Mouse (Mus musculus) hindlimb bud, embryonic 11.5 days (tissue): ENCODE measurements at regions not wholly inside any gene's neighbourhood (a gene's known extent, or its start where the extent isn't known, plus 50 kb on each side); places are given as distances from the start of the nearest gene placed in this dataset.

Experiments
- DNase-seq: peaks from one replicate; pipeline ENCODE4 v3.0.0-alpha.2; 2012; ENCODE audit warnings: low read depth, low spot score; ENCODE audit errors: extremely low spot score

DNA sequence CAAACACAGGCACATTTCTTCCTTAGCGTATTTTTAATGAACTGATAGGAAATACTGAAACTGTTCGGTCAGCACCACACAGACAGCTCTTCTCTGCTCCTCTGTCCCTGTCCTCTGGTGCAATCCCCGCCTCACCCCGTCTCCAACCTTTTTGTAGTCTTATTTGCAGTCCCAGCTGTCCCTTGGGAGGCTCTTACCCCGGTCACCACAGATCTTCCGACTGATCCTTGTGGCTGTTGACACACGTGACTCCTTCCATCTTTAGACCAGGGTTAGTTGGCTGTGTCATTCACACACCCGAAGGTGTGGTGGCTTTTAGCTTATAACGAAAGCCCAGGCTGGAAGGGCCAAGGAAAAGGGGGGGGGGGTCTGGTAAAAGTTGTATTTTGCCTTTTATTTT lies 56.4 kb downstream of the Cyp26a1 start:
- no peak for DNase-seq

DNA sequence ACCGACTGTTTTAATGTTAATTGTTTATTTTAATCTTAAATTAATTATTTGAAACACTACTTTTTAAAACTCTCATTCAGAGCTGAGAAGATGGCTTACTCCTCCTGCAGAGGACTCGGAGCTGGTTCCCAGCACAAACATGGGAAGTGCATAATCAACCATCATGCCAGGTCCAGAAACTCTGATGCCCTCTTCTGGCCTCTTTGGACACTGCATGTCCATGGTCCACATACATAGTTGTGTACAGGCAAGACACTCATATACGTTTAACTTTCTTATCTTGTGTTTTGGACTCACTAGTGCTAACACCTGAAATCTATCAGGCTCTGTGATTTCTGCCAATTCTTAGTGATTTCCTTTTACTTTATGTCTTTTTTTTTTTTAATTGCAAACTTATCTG lies 57.8 kb downstream of the Cyp26a1 start:
- DNase-seq, result no peak

DNA sequence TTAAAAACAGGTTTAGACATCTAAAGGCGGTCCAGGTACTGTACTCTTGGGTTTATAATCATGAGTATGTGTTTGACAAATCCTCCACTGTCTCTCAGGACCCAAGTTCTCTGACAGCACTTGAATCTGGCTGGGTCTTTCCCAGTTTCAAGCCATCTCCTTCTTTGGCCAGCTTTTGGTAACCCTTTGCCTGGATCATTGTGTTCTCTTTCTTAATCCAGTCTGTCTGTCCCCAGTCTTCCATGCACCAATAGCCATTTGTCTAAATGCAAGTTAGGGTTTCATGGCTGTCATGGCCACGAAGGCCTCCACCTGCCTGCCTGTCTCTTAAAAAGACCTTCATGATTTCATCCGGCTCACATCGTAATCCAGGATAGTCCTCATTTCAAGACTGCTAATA lies 71.8 kb downstream of the Cyp26a1 start:
- DNase-seq, result no peak

DNA sequence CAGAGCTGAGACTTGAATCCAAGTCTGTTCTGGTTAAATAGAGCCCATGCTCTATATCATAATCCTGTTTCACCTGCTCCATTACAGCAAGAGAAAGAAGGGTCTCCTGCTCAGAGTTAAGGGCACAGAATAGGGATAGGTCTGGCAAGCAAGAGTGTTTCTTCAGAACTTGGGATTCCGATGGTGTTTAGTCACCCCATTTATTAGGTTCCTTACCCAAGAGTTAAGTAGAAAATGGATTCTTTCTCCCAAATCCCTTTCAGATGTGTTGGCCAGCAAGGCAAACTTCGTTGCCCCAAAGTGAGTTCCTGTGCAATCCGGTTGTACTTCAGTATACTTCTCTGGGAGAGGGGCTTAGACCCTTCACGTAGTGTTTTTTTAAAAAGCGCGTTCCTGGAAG lies 74.4 kb downstream of the Cyp26a1 start:
- DNase-seq, result no peak

DNA sequence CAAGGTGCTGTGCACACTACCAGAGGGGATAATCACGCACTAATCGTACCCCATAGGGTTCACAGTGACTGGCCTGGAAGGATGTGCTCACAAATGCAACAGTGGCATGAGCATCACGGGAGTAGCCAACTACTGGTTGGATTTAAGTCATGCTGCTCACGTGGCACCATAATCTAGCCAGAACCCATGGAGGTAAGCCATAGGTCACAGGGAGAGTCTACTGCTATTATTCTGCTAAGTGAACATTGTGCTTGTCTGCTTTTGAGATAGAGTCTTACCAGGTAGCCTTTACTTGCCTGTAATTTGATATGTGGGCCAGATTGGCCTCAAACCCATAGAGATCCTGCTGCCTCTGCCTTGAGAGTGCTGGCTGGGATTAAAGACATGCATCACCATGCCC lies 77.0 kb downstream of the Cyp26a1 start:
- DNase-seq, result no peak

DNA sequence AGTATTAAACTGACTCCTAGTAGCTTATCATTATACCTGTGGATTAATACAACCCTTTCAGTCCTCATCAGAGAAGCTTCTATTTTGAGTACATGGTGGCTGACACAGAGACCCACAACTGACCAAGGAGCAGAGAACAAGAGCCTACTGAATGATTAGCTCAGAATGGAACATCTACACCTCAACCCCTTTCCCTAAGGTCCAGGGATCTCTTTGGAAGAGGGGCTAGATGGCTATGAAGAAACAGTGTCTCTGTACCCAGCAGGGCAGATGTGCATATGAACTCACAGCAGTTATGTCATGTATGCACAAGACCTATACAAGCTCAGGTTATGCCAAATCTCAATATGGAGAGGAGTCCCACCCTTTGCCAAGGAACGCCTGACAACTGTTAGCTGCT lies 77.4 kb downstream of the Cyp26a1 start:
- DNase-seq, result no peak

DNA sequence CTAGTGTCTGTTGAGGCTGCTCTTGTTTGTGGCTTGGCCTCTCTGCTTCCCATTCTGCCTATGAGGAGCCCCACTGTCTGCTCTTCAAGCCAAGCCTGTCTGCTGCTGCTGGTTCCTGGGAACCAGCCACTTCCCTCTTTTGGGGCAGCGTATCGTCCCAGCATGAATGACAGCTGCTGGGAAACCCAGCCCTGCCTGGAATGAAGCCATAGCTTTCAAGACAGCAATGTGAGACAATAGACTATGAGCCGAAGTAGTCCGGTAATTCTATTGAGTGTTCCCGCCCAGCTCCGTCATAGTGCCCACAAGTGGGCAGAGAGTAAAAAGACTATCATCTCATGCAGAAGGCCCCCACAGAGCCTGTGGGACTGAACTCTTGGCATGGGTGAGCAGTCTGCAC lies 80.4 kb downstream of the Cyp26a1 start:
- DNase-seq, result no peak

DNA sequence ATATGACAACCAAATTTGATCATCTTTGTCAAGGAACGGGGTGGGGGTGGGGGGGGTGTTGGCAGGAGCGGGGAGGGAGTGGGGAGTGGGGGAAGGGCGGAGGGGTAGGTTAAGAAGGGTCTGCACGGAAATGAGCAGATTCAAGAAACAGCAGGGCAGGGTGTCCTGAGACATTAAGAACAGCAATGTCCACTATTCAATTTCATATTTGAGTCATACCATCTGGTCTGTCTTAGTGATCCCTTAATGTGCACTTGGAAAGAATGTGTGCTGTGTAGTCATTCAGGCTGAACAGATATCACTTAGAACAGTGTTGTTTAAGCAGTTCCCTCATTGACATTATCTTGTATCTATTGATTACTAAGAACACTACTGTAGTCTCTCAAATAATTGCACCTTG lies 81.0 kb downstream of the Cyp26a1 start:
- DNase-seq, result no peak

DNA sequence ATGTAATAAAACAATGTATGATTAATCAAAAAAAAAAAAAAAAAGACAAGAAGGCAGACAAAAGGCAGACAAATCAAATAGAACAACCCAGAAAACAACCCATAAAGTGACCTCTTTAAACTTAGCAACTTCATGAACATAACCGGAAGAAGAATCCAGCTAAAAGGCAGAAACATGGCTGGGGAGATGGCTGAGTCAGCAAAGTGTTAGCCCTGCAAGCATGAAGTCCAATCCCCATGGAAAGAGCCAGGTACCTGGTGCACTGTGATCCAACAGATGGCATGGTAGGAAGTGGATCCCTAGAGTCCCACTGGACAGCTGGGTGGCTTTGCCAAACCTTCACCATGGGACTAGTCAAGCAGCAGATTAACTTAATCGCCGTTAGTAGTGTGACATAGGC lies 90.9 kb downstream of the Cyp26a1 start:
- no peak for DNase-seq

DNA sequence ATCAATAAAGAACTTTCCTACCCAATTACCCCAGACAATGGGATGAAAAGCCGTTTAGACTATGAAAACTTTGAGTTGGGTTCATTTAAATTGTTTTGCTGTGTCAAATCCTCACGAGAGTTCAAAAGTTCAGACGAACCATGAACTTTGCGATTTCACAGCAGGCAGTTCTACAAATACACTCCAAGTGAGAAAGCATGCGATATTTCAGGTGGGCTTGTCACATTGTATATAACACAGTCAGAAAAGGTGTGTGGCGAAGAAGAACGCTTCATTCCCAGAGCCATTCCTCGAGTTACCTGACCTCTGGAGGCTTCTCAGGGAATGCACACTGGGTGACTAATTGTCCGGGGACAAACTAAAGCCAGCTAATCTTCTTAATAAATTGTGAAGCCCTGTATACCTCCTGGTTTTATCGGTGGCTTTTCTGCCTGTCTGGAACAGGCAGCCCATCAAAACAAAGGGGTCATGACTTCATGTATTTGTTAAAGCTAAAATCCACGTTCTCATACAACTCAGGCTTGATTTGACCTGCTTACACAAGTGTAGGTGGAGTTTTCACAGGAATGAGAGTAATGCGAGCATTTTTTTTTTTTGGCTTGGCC lies 92.1 kb downstream of the Cyp26a1 start:
- no peak for DNase-seq

DNA sequence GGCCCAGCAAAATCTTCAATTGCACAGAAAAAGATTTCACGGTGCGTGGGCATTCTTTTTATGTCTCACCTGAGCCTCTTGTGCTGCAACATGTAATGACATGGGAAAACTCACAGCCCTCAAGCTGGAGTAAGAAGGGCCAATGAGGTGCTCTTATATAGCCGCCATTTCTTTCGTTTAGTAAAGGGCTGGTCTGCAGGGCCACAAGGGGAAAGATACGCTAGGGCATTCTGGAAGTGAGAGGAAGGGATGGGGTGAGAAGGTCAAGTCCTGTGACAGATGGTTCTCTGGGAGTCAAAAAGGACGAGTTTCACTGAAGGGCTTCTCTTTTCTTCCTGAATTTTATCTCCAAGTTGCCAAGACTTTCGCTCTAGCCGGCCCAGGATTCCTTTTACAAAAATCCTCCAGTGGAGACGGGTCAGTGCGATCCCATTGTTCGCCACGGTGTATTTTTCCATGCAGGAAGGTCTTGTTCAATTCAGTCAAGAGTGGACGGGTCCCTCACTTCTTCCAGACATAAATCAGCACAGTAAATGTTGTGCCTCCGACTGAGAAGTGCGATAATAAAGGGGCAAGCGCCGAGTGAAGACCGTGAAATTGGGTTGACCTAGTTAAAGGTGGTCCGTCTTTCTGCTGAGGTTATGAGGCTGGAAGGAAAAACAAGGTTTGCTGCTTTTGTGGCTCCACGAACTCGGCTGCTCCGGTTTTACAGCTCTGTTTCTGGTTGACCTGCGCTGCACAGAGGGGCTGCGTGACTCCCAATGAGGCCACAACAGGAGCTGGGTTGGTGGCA lies 92.9 kb downstream of the Cyp26a1 start:
- no peak for DNase-seq

DNA sequence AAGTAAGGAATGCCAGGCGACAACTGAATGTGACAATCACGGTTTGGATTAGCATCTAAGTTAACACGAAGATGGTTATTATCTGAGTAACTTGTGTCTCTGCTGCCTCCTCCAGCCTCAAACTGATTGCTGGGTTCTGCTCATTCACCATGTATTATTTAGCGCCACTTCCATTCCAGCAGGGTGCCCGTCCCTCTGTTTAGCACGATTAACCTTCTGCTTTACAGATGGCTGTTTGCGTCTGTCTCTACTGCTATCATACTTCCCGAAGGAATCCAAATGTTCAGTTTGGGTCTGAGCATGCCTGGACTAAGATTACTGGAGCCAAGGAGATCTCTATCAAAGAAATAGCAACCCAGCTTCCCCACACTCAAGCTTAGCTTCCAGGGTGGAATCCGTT lies 95.6 kb downstream of the Cyp26a1 start:
- no peak for DNase-seq

DNA sequence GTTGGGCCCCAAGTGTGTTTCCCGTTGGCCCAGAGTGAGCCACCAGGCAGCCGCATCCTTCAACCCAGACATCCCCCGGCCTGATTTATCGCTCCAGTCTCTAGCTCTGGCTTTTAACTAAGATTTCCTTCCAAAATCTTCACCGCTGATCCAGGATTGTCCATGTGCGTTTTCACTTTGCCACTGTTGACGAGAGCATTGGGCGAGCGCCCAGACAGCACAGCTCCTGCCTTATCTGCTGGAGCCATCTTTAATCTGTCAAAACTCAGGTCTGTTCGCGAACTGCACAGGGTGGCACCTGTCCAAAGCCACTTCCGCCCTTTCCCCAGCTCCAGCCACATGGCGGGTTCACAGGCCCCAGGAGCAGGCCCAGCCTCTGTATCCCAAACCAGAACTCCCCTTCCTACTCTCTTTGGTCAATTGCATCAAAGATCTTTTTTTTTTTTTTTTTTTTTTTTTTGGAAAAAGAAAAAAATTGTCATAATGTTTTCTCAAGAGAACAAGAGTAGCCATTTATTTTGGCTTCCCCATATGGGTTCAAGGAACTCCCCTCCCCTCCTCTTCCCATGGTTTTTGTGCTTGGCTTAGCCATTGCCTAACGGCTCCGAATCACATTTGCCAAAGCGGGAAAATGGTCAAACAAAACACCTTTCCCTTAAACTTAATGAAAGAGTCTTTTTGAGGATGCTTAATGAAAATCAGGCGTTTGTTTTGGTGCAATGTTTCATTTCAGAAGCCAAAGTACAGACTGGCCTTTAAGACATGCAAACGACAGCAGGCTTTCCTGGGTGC lies 98.2 kb downstream of the Cyp26a1 start:
- DNase-seq, result no peak

DNA sequence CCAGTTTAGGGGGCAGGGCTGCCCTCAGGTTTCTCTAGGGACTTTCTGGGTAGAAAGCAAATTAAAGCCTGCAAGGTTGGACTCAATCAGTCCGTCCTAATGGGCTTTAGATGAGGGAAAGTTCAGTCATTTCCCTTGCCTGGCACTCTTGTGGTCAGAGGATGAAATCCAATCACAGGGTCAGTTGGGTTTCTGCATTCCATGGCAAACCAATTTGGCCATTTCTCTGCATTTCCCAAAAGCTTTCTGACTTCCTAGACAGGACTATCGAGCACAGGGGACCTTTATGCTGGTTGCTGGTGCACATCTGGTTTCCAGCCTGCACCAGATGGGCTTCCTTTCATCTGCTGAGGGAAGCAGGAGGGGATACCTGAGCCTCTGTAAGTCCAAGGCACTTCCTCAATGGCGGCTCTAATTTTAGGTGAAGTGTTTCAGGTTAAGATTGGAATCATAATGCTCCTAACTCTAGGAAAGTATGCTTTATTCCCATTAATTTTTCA lies 102.6 kb downstream of the Cyp26a1 start:
- peak; percentile 26 for DNase-seq

DNA sequence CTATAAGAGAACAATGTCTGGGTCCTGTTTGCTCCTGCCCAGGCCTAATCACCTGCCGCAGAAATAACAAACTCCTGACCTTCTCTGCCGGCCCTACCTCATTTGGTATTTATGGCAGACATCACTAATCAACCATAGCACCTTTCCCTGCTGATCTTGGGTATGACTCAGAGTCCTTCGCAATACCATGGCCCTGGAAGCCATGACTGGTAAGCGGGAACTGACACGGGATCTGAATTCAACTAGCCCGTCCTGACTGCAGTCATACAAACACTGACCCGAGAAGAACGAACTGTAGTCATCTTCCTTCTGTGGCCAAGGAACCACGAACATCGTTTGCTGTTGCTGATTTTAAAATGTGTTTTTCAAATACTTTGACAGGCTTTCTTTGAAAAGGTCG lies 112.1 kb downstream of the Cyp26a1 start:
- no peak for DNase-seq

DNA sequence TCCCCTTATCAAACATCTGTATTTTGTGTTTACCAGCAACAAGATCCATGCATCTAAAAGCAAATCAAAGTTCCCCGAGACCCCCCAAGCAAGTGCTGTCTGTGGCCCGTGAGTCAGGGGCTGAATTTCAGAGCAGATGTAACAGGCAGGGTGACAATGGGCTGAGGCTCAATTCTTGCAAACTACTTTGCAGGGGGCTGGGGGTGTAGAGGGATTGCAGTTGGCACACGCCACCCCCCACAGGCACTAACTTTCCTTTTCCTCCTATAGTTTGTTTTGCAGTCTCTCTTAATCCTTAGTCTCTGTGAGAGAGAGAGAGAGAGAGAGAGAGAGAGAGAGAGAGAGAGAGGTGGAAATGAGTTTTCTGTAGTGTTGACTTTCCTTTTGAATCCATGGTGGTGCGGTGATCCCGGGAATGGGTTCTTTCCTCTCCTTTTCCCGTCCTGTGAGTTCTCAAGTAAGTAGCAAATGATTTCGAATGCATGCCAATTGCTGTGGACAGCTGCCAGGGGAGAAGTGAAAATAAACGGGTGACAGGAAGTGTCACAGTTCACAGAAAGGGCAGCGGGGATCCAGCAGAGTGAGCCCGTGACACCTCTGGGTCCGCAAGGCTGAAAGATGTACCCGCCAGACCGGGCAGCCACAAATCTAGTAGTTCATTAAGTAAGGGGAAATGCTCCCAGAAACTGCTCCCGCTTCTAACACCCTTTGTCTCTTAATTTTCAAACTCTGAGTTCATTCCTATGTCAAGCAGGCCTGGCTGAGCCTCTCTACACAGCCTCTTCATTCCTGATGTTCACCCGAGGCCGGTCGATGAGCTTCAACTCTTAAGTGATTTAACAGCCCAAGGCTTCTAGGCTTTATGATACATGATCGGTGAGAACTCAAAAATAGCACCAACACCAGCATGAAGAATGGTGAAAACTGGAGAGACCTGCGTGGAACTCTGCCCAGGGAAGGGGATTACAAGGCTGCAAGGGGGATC lies 116.8 kb downstream of the Cyp26a1 start:
- no peak for DNase-seq

DNA sequence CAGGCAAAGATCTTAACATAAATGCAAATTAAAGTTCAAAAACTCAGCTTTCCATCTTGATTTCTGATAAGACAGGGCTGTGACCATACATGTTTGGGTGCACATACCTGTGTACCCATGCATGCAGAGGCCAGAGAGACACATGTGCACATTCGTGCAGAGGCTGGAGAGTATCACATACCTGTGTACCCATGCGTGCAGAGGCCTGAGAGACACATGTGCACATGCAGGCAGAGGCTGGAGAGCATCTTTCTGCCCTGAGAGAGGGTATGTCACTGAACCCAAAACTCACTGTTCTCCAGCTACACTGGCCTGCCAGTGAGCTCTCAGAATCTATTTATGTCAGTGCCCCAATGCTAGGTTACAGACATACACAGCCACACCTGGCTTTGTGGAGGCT lies 118.0 kb downstream of the Cyp26a1 start:
- DNase-seq, result no peak

DNA sequence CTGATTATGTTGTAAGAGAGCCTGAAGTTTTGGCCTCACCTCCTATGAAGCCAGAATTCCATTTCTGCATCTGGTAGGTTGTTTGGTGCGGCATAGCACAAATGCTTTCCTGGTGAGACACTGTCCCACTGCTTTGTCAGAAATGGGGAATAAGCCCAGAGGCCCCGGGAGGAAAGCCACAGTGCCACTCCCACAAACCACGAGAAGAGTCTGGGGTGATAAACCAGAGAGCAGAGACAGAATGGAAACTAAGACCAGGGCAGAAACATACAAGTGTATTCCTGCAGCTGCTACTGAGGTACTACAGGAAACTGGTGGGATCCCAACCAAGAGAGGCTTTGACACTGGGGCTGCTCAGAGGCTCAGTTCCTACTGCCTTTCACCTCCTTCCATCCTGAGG lies 123.6 kb downstream of the Cyp26a1 start:
- DNase-seq, result no peak

DNA sequence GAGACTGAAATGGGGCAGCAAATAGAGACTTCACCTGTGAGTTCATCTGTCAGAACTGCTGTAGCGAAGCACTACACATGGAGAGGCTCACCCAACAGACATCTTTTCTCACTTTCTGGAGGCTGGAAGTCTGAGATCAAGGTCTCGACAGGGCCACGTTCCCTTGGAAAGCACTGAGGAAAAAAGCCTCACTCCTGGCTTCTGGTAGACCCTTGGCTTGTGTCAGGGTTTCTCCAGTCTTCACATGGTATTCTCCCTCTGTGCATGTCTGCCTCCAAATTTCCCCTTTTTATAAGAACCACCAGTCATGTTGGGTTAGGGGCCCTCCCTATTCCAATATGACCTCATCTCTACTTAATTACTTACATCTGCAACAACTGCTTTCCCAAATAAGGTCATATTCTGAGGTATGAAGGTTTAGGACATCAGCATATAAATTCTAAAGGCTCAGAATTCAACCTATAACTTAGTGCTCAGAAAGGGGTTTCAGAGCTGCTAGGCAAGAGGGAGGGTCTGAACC lies 124.1 kb downstream of the Cyp26a1 start:
- no peak for DNase-seq

DNA sequence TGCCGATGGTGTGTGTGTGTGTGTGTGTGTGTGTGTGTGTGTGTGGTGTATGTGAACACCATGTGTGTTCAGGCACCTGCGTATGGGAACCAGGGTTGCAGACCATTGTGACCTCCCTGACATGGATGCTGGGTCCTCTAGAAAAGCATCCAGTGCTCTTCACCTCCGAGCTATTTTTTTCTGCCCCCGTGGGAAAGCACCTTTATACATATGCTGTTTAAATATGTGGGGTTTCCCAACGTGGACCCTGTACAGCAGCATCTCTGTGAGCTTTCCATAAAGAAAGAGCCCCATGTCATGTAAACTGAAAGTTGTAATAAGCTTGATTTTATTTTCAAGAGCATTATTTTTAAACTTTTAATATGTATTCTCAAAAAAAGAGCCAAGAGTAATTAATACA lies 126.6 kb downstream of the Cyp26a1 start:
- no peak for DNase-seq

DNA sequence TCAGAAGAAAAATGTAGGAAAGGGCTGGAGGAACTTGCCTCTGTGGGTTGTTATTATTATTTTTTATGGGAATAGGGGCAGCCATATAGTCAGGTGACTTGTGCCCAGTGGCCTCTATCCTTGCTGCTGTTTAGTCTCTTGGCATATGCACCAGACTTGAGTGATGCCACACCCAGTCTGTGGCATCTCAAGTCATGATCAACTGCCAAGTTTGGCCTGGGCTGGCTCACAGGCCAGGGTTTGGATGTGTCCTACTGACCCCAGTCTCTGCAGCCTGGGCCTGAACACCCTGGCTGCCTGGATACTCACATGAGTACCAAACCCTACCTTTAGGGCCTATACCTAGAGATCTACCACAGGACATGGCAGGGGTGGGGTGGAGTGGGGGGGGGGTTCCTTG lies 133.8 kb downstream of the Cyp26a1 start:
- no peak for DNase-seq
